Mouse (Mus musculus) spleen, postnatal 36 days (tissue): ENCODE measurements around the gene Naaladl1.

Experiments used
- DNase-seq, 2 experiments: peaks; one replicate each; pipeline ENCODE4 v3.0.0; 2022; ENCODE audit warnings: low spot score in 2 of 2, mixed read lengths in 1 of 2

Gene Naaladl1

GRCm38 (mm10) chr19:6082156-6082555, 23.4 kb upstream of the Naaladl1 start, which contains the start of gene Gm28374:
Gene Gm28374 (minus strand): TSS chr19:6082256.
- no peak for DNase-seq

GRCm38 (mm10) chr19:6084478-6085248, 20.9 kb upstream of the Naaladl1 start, which contains the start of the genes Zfpl1 and Cdca5:
Gene Zfpl1 (minus strand): TSS chr19:6084956.
Gene Cdca5 (plus strand): TSS chr19:6084983.
- peak; percentile 96 to 97 for DNase-seq

GRCm38 (mm10) chr19:6085417-6085879, 20.1 kb upstream of the Naaladl1 start:
- DNase-seq: peak; percentile 66 to 80

GRCm38 (mm10) chr19:6088841-6089240, 16.7 kb upstream of the Naaladl1 start:
- no peak for DNase-seq

GRCm38 (mm10) chr19:6094119-6094518, 11.5 kb upstream of the Naaladl1 start, which contains the start of gene AC131692.1:
Gene AC131692.1 (plus strand): TSS chr19:6094419.
- no peak for DNase-seq

- DNase-seq: no peak
Measured at GRCm38 (mm10) chr19:6097847-6098246, 7.7 kb upstream of the Naaladl1 start.

GRCm38 (mm10) chr19:6101186-6101585, 4.4 kb upstream of the Naaladl1 start:
- no peak for DNase-seq

GRCm38 (mm10) chr19:6102169-6102853, 3.3 kb upstream of the Naaladl1 start:
- peak; percentile 62 to 78 for DNase-seq

- DNase-seq: no peak
Measured at GRCm38 (mm10) chr19:6104476-6104875, 1.1 kb upstream of the Naaladl1 start.

- no peak for DNase-seq
Measured at GRCm38 (mm10) chr19:6113116-6113515, 7.5 kb downstream of the Naaladl1 start.

- no peak for DNase-seq
Measured at GRCm38 (mm10) chr19:6116113-6116850, 10.7 kb downstream of the Naaladl1 start.

GRCm38 (mm10) chr19:6117346-6117985, 11.9 kb downstream of the Naaladl1 start:
- no peak for DNase-seq

- peak; percentile 88 to 91 for DNase-seq
Measured at GRCm38 (mm10) chr19:6117986-6118676, 12.5 kb downstream of the Naaladl1 start, which contains the start of gene Sac3d1. Gene Sac3d1 (minus strand): TSS chr19:6118650.

- DNase-seq: no peak
Measured at GRCm38 (mm10) chr19:6118677-6119185, 13.1 kb downstream of the Naaladl1 start.

GRCm38 (mm10) chr19:6121761-6122160, 16.2 kb downstream of the Naaladl1 start:
- DNase-seq: no peak

- no peak for DNase-seq
Measured at GRCm38 (mm10) chr19:6123330-6123729, 17.7 kb downstream of the Naaladl1 start.

- DNase-seq: no peak
Measured at GRCm38 (mm10) chr19:6124898-6125297, 19.3 kb downstream of the Naaladl1 start.

- DNase-seq: peak; percentile 24 to 61
Measured at GRCm38 (mm10) chr19:6126289-6126688, 20.7 kb downstream of the Naaladl1 start.

GRCm38 (mm10) chr19:6126789-6127580, 21.4 kb downstream of the Naaladl1 start:
- DNase-seq: no peak
